Mouse (Mus musculus) embryonic facial prominence, embryonic 11.5 days (tissue): ENCODE data around the gene Zfp598. TPM values are rescaled to one million over a fixed set of nuclear protein-coding genes. Genes with fewer than 3 reads are reported as not detected.

Experiments
- ATAC-seq: fragments of 200-750 bp; cut with Nextera tagmentation; replicated peaks from 2 replicates; pipeline ENCODE4 v1.8.0; 2017; ENCODE audit warnings: low read depth; ENCODE audit not compliant: insufficient number of reproducible peaks, low FRiP score, low TSS enrichment
- DNase-seq: peaks from one replicate; pipeline ENCODE4 v3.0.0-alpha.2; 2015; ENCODE audit warnings: low spot score
- H3K27ac ChIP-seq: fragments of 300-500 bp; sonication (generic); replicated peaks from 2 replicates; pipeline ENCODE4 v1.5.1; 2014; ENCODE audit warnings: mild to moderate bottlenecking, low read depth, low read length, control low read depth
- H3K27me3 ChIP-seq: fragments of 300-500 bp; sonication (generic); 2 replicates; pipeline ENCODE4 v1.6.1; 2014; ENCODE audit warnings: mild to moderate bottlenecking, low read length, moderate library complexity, mixed read lengths; ENCODE audit not compliant: control insufficient read depth, insufficient read depth
- H3K36me3 ChIP-seq: fragments of 300-500 bp; sonication (generic); replicated peaks from 2 replicates; pipeline ENCODE4 v1.6.1; 2014; ENCODE audit warnings: low read depth, mild to moderate bottlenecking, low read length, moderate library complexity, mixed read lengths; ENCODE audit not compliant: control insufficient read depth, insufficient read depth
- H3K4me1 ChIP-seq: fragments of 300-500 bp; sonication (generic); 2 replicates; pipeline ENCODE4 v1.6.1; 2014; ENCODE audit warnings: low read length, mixed read lengths; ENCODE audit not compliant: control insufficient read depth, insufficient read depth
- H3K4me2 ChIP-seq: fragments of 300-500 bp; sonication (generic); 2 replicates; pipeline ENCODE4 v1.6.1; 2014; ENCODE audit warnings: low read depth, mild to moderate bottlenecking, control low read depth, low read length, moderate library complexity
- H3K4me3 ChIP-seq: fragments of 300-500 bp; sonication (generic); 2 replicates; pipeline ENCODE4 v1.5.1; 2014; ENCODE audit warnings: low read depth, low read length, control low read depth
- H3K9ac ChIP-seq: fragments of 300-500 bp; sonication (generic); replicated peaks from 2 replicates; pipeline ENCODE4 v1.6.1; 2014; ENCODE audit warnings: mild to moderate bottlenecking, control low read depth, low read length
- H3K9me3 ChIP-seq: fragments of 300-500 bp; sonication (generic); replicated peaks from 2 replicates; pipeline ENCODE4 v1.6.1; 2016; ENCODE audit warnings: mild to moderate bottlenecking, low read length, inconsistent platforms, mixed read lengths; ENCODE audit not compliant: control insufficient read depth
- WGBS: fragments of 180-500 bp; shearing (Covaris S2); extraction: QIAGEN DNeasy Blood & Tissue Kit; methylation state at CpG from one replicate; pipeline ENCODE4 v1.1.7; 2014; 5-methylcytosine and 5-hydroxymethylcytosine counted together
- polyA plus RNA-seq: library from polyadenylated mRNA; unstranded; fragments of >200 nt; fragmentation: Nextera tagmentation; extraction: Ambion mirVana; gene quantifications from 2 replicates; pipeline ENCODE4 v1.2.1, GENCODE M21; 2014

Gene Zfp598
- polyA plus RNA-seq, 1 experiment from 2014 or later: 24.1 TPM

GRCm38 (mm10) chr17:24641944-24642343, 27.5 kb upstream of the Zfp598 start:
- no peak overlapping the region for H3K4me2 ChIP-seq
- no peaks in the 10 kb centered on the region for H3K36me3 ChIP-seq
- no peaks in the 10 kb centered on the region for H3K27me3 ChIP-seq
- ATAC-seq (no peak), DNase-seq (no peak)
- H3K27ac ChIP-seq: no peak overlapping the region
- no peak overlapping the region for H3K4me3 ChIP-seq
- H3K9me3 ChIP-seq: no peaks in the 10 kb centered on the region
- WGBS: 94% methylated on average over 14 of the region's 14 CpGs
- H3K4me1 ChIP-seq: peaks cover 15% of the 10 kb centered on the region
- no peak overlapping the region for H3K9ac ChIP-seq

- WGBS: 60% methylated on average over 6 of the region's 6 CpGs
- DNase-seq (no peak), ATAC-seq (no peak)
- Histone ChIP-seq H3K36me3 (no peaks in the 10 kb centered on the region; the same call in 1 of the 2 replicates), H3K27ac (no peak overlapping the region), H3K4me1 (peaks cover 15% of the 10 kb centered on the region), H3K27me3 (no peaks in the 10 kb centered on the region), H3K4me3 (no peak overlapping the region), H3K9ac (no peak overlapping the region), H3K9me3 (no peaks in the 10 kb centered on the region), H3K4me2 (no peak overlapping the region)
Measured at GRCm38 (mm10) chr17:24642791-24643343, 26.6 kb upstream of the Zfp598 start.

GRCm38 (mm10) chr17:24644030-24644715, 25.3 kb upstream of the Zfp598 start:
- H3K4me1 ChIP-seq: peaks cover 16% of the 10 kb centered on the region
- H3K9ac ChIP-seq: peak overlapping the region; percentile 1
- DNase-seq: no peak
- ATAC-seq: no peak
- H3K4me3 ChIP-seq: no peak overlapping the region
- H3K4me2 ChIP-seq: no peak overlapping the region
- H3K36me3 ChIP-seq: no peaks in the 10 kb centered on the region; the same call in 1 of the 2 replicates
- H3K9me3 ChIP-seq: no peaks in the 10 kb centered on the region
- H3K27me3 ChIP-seq: no peaks in the 10 kb centered on the region
- no peak overlapping the region for H3K27ac ChIP-seq
- WGBS: 29% methylated on average over 7 of the region's 7 CpGs

GRCm38 (mm10) chr17:24644875-24645721, 24.4 kb upstream of the Zfp598 start:
- H3K9me3 ChIP-seq: no peaks in the 10 kb centered on the region
- H3K27me3 ChIP-seq: no peaks in the 10 kb centered on the region
- ATAC-seq (no peak), DNase-seq (no peak)
- H3K36me3 ChIP-seq: no peaks in the 10 kb centered on the region; the same call in 1 of the 2 replicates
- H3K4me1 ChIP-seq: peaks cover 12% of the 10 kb centered on the region
- H3K27ac ChIP-seq: no peak overlapping the region
- no peak overlapping the region for H3K4me2 ChIP-seq
- H3K4me3 ChIP-seq: no peak overlapping the region
- peak overlapping the region; percentile 1; the same call in 1 of the 2 replicates for H3K9ac ChIP-seq
- WGBS: 77% methylated on average over 9 of the region's 9 CpGs

GRCm38 (mm10) chr17:24645916-24646315, 23.6 kb upstream of the Zfp598 start:
- Histone ChIP-seq H3K36me3 (no peaks in the 10 kb centered on the region; the same call in 1 of the 2 replicates), H3K9ac (no peak overlapping the region), H3K9me3 (no peaks in the 10 kb centered on the region), H3K27me3 (no peaks in the 10 kb centered on the region), H3K4me3 (no peak overlapping the region), H3K4me1 (peaks cover 10% of the 10 kb centered on the region), H3K4me2 (no peak overlapping the region; the same call in 1 of the 2 replicates), H3K27ac (no peak overlapping the region)
- WGBS: 78% methylated on average over 3 of the region's 3 CpGs
- ATAC-seq: no peak
- no peak for DNase-seq

- Histone ChIP-seq H3K9me3 (no peaks in the 10 kb centered on the region), H3K9ac (no peak overlapping the region), H3K27me3 (no peaks in the 10 kb centered on the region), H3K4me1 (peaks cover 10% of the 10 kb centered on the region), H3K4me2 (no peak overlapping the region), H3K27ac (no peak overlapping the region), H3K4me3 (no peak overlapping the region), H3K36me3 (no peaks in the 10 kb centered on the region; the same call in 1 of the 2 replicates)
- ATAC-seq (no peak), DNase-seq (no peak)
- WGBS: 88% methylated on average over 4 of the region's 4 CpGs
Measured at GRCm38 (mm10) chr17:24646381-24646780, 23.1 kb upstream of the Zfp598 start.

GRCm38 (mm10) chr17:24647493-24647892, 22.0 kb upstream of the Zfp598 start:
- Histone ChIP-seq H3K9ac (no peak overlapping the region), H3K36me3 (no peaks in the 10 kb centered on the region; the same call in 1 of the 2 replicates), H3K4me3 (no peak overlapping the region), H3K9me3 (no peaks in the 10 kb centered on the region), H3K27me3 (no peaks in the 10 kb centered on the region), H3K27ac (no peak overlapping the region), H3K4me2 (peak overlapping the region; percentile 13; the same call in 1 of the 2 replicates), H3K4me1 (peaks cover 10% of the 10 kb centered on the region)
- DNase-seq: no peak
- 75% methylated on average over 11 of the region's 11 CpGs for WGBS
- no peak for ATAC-seq
